Mouse (Mus musculus): ENCODE results near the gene Katna1.

Gene Katna1

DNA sequence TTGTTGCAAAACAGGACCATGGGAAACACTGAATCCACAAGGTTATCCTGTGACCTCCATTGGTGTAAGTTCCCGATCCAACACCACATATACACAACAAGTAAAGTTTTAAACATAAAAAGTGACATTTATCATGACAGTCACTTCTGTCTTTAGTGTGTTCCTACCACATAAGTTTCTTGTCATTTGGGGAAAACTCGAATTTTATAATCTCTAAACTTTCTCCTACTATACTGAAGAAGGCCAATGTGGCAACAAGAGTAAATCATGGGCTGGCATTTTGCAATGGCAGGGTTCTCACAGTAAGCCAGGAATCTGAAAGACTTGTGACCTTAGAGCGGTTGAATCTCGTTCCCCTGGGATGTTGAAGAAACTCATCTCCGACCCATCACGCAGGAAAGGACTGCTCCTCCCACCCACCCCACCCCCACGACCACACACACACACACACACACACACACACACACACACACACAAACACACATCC is 54.0 kb downstream of the Katna1 start:
- DNase-seq (ENCODE audit: low spot score), result no peak

DNA sequence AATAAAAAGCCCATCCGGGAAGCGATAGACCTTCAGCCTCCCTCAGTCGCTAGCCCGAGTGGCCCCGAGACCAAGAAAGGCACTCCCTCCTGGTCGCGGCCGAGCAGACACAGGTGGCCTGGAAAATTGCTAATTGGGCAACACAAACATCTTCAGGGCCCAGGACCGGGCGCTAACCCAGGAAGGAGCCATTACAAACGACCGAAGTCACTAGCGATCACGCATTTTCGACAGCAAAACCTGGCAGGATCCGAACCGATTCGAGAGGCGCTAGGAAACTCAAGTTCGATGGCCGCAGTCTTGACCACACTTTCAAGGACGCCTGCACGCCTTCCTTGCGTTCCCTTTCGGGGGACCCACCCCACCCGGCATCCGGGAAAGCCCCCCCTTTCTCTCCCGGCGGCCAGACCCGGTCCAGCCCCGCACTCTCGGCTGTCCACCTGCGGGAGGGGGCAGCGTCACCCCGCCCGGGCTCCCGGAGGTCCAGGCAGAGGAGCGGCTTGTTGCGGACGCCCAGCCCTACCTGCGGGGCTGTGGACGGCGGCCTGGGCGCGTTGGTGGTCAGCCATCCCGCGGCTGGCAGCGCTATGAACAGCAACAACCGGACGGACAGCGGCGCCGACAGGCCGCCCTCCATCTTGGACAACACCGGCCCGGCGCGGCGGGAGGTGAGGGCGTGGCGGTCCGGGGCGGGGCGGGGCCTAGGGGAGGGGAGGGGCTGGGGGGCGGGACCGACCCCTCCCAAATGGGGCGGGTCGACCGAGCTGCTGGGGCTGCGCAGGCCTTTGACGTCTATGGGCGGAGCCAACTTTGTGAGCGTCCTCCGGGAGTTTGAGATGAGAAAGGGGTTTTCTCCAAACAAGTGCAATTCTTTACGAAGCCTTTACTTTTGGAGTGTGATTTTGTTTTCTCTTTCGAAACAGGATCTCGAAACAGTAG is 54.7 kb downstream of the Katna1 start:
- DNase-seq (ENCODE audit: low spot score), result peak; percentile 69

GRCm38 (mm10) chr10:7781214-7781613 is 55.4 kb downstream of the Katna1 start:
- no peak for DNase-seq (ENCODE audit: low spot score)

- DNase-seq (ENCODE audit: low spot score), result no peak
Observed at GRCm38 (mm10) chr10:7787319-7787718, 61.5 kb downstream of the Katna1 start.

- DNase-seq (ENCODE audit: low spot score), result no peak
Observed at GRCm38 (mm10) chr10:7792254-7792750, 66.5 kb downstream of the Katna1 start.

DNA sequence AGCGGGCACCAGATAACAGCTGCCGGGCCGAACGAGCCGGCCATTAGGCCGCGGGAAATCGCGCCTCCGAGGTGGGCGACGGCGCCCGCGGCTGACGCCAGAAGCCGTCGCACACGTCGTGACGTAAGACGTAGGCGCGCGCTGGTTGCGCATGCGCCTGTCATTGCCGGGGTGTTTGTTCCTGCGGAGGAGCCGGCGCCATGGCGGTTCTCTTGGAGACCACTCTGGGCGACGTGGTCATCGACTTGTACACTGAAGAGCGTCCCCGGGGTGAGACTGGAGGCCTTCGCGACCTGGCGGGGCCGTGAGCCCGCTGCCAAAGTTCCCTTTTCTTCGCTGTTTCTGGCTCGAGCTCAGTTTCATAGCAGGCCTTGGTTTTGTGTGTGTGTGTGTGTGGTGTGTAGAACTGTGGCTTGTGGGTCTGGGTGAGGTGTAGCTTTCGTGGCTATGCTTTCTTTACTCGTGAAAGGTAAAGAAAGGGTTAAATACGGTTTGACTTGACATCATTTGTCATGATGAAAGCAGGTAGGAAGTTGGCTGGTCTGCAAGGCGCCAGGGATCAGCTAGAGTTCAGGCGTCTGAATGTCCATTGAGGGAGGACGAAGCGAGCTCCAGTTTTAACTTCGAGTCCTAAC is 67.1 kb downstream of the Katna1 start, which contains the start of the genes Ginm1 and Ppil4:
Ginm1 (minus strand) TSS at position 74 of the 635 bp plus-strand sequence.
Ppil4 (plus strand) TSS at position 141 of the 635 bp plus-strand sequence.
- DNase-seq (ENCODE audit: low spot score), result peak; percentile 88

DNA sequence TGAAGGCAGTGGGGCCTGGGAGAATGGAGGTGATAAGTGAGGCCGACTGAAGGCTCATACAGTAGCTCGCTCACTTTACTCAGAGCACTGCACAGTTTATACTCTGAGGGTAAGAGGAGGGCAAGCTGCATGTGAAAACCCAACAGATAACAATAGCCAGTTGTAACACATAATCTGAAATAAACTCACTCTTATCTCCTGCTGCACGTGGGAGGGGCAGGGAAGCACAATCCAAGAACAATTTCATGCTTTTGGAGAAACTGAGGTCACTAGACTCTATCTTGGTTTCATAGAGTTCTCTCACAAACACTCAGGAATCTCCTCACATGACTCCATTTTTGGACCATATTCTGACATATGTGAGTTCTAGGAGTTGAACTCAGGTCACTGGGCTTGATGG is 75.5 kb downstream of the Katna1 start:
- no peak for DNase-seq (ENCODE audit: low spot score)

- DNase-seq (ENCODE audit: low spot score), result no peak
Observed at GRCm38 (mm10) chr10:7802519-7803140, 76.8 kb downstream of the Katna1 start.

GRCm38 (mm10) chr10:7809937-7810336 is 84.1 kb downstream of the Katna1 start:
- DNase-seq (ENCODE audit: low spot score), result peak; percentile 30
